ENCODE assay signal across 9 mouse cellular contexts in genomic region chr2:57699226-57699625, GRCm38 (mm10).
DNase-seq lines count a peak whose midpoint lies in the region; ATAC-seq lines count a peak whose summit lies in the region.
"Had no signal": no experiment of that assay in that cellular context is flagged by ENCODE, and none has a peak within 500 bp of the region (broad histone marks: within the 10 kb centered on the region; RNA-seq: fewer than 3 reads in every experiment).

No protein-coding gene starts in this region.

- no peaks in the 10 kb centered on the region for H3K36me3 ChIP-seq in heart, embryonic 16.5 days (ENCODE audit: control insufficient read depth, insufficient read depth)
- H3K36me3 ChIP-seq in embryonic facial prominence, embryonic 12.5 days, result no peaks in the 10 kb centered on the region
- no peaks in the 10 kb centered on the region for H3K36me3 ChIP-seq in hindbrain, embryonic 14.5 days (replicated peaks; ENCODE audit: control insufficient read depth, insufficient read depth)
- no peaks in the 10 kb centered on the region for H3K36me3 ChIP-seq in midbrain, embryonic 16.5 days (ENCODE audit: control insufficient read depth, insufficient read depth, low read length)
- no peaks in the 10 kb centered on the region for H3K36me3 ChIP-seq in liver, embryonic 11.5 days (ENCODE audit: control insufficient read depth, insufficient read depth, low read length)

- H3K4me3 ChIP-seq in heart, embryonic 16.5 days (ENCODE audit: low read length), result peak overlapping the region; percentile 50; the same call in 1 of the 2 replicates
- H3K4me3 ChIP-seq in embryonic facial prominence, embryonic 12.5 days, result 0 out of 2 replicates have a peak overlapping the region, but pooled peaks have one; percentile 33
- H3K4me3 ChIP-seq in hindbrain, embryonic 14.5 days (replicated peaks; ENCODE audit: low read length), result peak overlapping the region; percentile 25
- H3K4me3 ChIP-seq in midbrain, embryonic 16.5 days (ENCODE audit: low read depth, low read length), result peak overlapping the region; percentile 32
- no peak overlapping the region for H3K4me3 ChIP-seq in liver, embryonic 11.5 days (ENCODE audit: low read depth, low read length)

- 68% methylated on average over 4 of the region's 4 CpGs for WGBS in heart, embryonic 16.5 days
- 30% methylated on average over 4 of the region's 4 CpGs for WGBS in embryonic facial prominence, embryonic 12.5 days
- WGBS in hindbrain, embryonic 14.5 days, result 14% methylated on average over 4 of the region's 4 CpGs
- WGBS in midbrain, embryonic 16.5 days, result 11% methylated on average over 4 of the region's 4 CpGs
- 59% methylated on average over 4 of the region's 4 CpGs for WGBS in liver, embryonic 11.5 days

- no peaks in the 10 kb centered on the region for H3K9me3 ChIP-seq in heart, embryonic 16.5 days (replicated peaks; ENCODE audit: control insufficient read depth, low read length)
- H3K9me3 ChIP-seq in embryonic facial prominence, embryonic 12.5 days, result no peaks in the 10 kb centered on the region
- H3K9me3 ChIP-seq in hindbrain, embryonic 14.5 days (ENCODE audit: control insufficient read depth, low read length), result no peaks in the 10 kb centered on the region
- H3K9me3 ChIP-seq in midbrain, embryonic 16.5 days (replicated peaks; ENCODE audit: control insufficient read depth, low read length, poor library complexity, severe bottlenecking), result no peaks in the 10 kb centered on the region
- H3K9me3 ChIP-seq in liver, embryonic 11.5 days (ENCODE audit: control insufficient read depth, low read length), result no peaks in the 10 kb centered on the region

- no peak overlapping the region for H3K9ac ChIP-seq in heart, embryonic 16.5 days (ENCODE audit: low read length)
- H3K9ac ChIP-seq in embryonic facial prominence, embryonic 12.5 days, result no peak overlapping the region
- peak overlapping the region; percentile 49 for H3K9ac ChIP-seq in hindbrain, embryonic 14.5 days
- H3K9ac ChIP-seq in midbrain, embryonic 16.5 days (ENCODE audit: low read depth, low read length), result no peak overlapping the region
- no peak overlapping the region for H3K9ac ChIP-seq in liver, embryonic 11.5 days (ENCODE audit: low read depth, low read length)

- no peak for DNase-seq in heart, adult 9 months (ENCODE audit: low spot score in 2 of 2)
- no peak for DNase-seq in hindbrain, embryonic 14.5 days (ENCODE audit: low spot score)
- DNase-seq in right cerebral cortex, adult 2 months (ENCODE audit: low spot score in 2 of 2), result no peak
- DNase-seq in urinary bladder, postnatal 14 days (ENCODE audit: low spot score), result no peak
- DNase-seq in liver, embryonic 11.5 days (ENCODE audit: low spot score), result no peak
- DNase-seq: lung, adult 2 months had no signal

- H3K27ac ChIP-seq in heart, embryonic 16.5 days (ENCODE audit: low read length), result no peak overlapping the region
- no peak overlapping the region for H3K27ac ChIP-seq in embryonic facial prominence, embryonic 12.5 days
- no peak overlapping the region for H3K27ac ChIP-seq in hindbrain, embryonic 14.5 days
- H3K27ac ChIP-seq in midbrain, embryonic 16.5 days (ENCODE audit: low read length), result no peak overlapping the region
- no peak overlapping the region for H3K27ac ChIP-seq in liver, embryonic 11.5 days (ENCODE audit: low read depth, low read length)

- no peaks in the 10 kb centered on the region for H3K27me3 ChIP-seq in heart, embryonic 16.5 days (ENCODE audit: control insufficient read depth, insufficient read depth, low read length)
- H3K27me3 ChIP-seq in embryonic facial prominence, embryonic 12.5 days, result no peaks in the 10 kb centered on the region
- 0 out of 2 replicates have a peak, but pooled peaks cover 4% of the 10 kb centered on the region for H3K27me3 ChIP-seq in hindbrain, embryonic 14.5 days (ENCODE audit: control insufficient read depth, insufficient read depth, low read length)
- H3K27me3 ChIP-seq in midbrain, embryonic 16.5 days (ENCODE audit: control insufficient read depth, insufficient read depth, low read depth, low read length), result peaks cover 12% of the 10 kb centered on the region
- no peaks in the 10 kb centered on the region for H3K27me3 ChIP-seq in liver, embryonic 11.5 days (replicated peaks; ENCODE audit: control insufficient read depth, insufficient read depth, low read length)

- no peak for ATAC-seq in heart, embryonic 16.5 days (replicated peaks; ENCODE audit: extremely low read depth, insufficient read depth, low FRiP score)
- ATAC-seq in embryonic facial prominence, embryonic 12.5 days (ENCODE audit: insufficient number of reproducible peaks, insufficient read depth, low FRiP score, low TSS enrichment), result no peak
- 0 out of 2 replicates have a peak, but pooled peaks have one; percentile 39 for ATAC-seq in hindbrain, embryonic 14.5 days (ENCODE audit: low FRiP score)
- ATAC-seq in midbrain, embryonic 16.5 days, result peak; percentile 84
- no peak for ATAC-seq in liver, embryonic 11.5 days (replicated peaks; ENCODE audit: low FRiP score)

- H3K4me1 ChIP-seq in heart, embryonic 16.5 days (ENCODE audit: control insufficient read depth, insufficient read depth, low read length), result peaks cover 11% of the 10 kb centered on the region
- 0 out of 2 replicates have a peak, but pooled peaks cover 3% of the 10 kb centered on the region for H3K4me1 ChIP-seq in embryonic facial prominence, embryonic 12.5 days
- peaks cover 18% of the 10 kb centered on the region; the same call in 1 of the 2 replicates for H3K4me1 ChIP-seq in hindbrain, embryonic 14.5 days (replicated peaks; ENCODE audit: control insufficient read depth, insufficient read depth, low read length)
- no peaks in the 10 kb centered on the region for H3K4me1 ChIP-seq in midbrain, embryonic 16.5 days (ENCODE audit: control insufficient read depth, insufficient read depth, low read length)
- no peaks in the 10 kb centered on the region for H3K4me1 ChIP-seq in liver, embryonic 11.5 days (replicated peaks; ENCODE audit: control insufficient read depth, insufficient read depth, low read length)

- H3K4me2 ChIP-seq in heart, embryonic 16.5 days (ENCODE audit: low read depth, low read length), result peak overlapping the region; percentile 70
- H3K4me2 ChIP-seq in embryonic facial prominence, embryonic 12.5 days (replicated peaks), result peak overlapping the region; percentile 56
- peak overlapping the region; percentile 52 for H3K4me2 ChIP-seq in hindbrain, embryonic 14.5 days (replicated peaks)
- peak overlapping the region; percentile 56 for H3K4me2 ChIP-seq in midbrain, embryonic 16.5 days (ENCODE audit: low read length)
- no peak overlapping the region for H3K4me2 ChIP-seq in liver, embryonic 11.5 days

Comparison
In these comparisons a context has a peak if more than half of its experiments do, and no peak if none do; other contexts are left out.
1. ATAC-seq: peak in hindbrain, embryonic 14.5 days (single experiment) and midbrain, embryonic 16.5 days (single experiment); none in heart, embryonic 16.5 days (single experiment), embryonic facial prominence, embryonic 12.5 days (single experiment) and liver, embryonic 11.5 days (single experiment).